Mouse (Mus musculus): ENCODE data around the gene Dner.

GRCm38 (mm10) chr1:84525514-84525913 lies 170.5 kb downstream of the Dner start:
- TF ChIP-seq CTCF (IDR thresholded peaks at IDR 0.05; ENCODE audit: low read depth, low read length) = no peak
- no peak for TF ChIP-seq POLR2A (IDR thresholded peaks at IDR 0.05; ENCODE audit: borderline replicate concordance, low read depth, low read length)

All from bone marrow macrophage, adult 2 months (primary cell).